Mouse (Mus musculus) brain, embryonic 14.5 days (tissue): Measurements from ENCODE around the gene Sh3d21. TPM values are rescaled to one million over a fixed set of nuclear protein-coding genes. Genes with fewer than 3 reads are reported as not detected.
A peak's percentile ranks its signal among the peaks of the same experiment; 100 is the strongest.

Experiments used
- DNase-seq: peaks from one replicate; pipeline ENCODE4 v3.0.0-alpha.2; 2011; ENCODE audit warnings: low read depth
- CTCF ChIP-seq: fragments of 200-500 bp; IDR thresholded peaks from 2 replicates; pipeline ENCODE4 v1.5.1; 2012; ENCODE audit warnings: inconsistent platforms, mild to moderate bottlenecking, moderate library complexity, borderline replicate concordance; ENCODE audit not compliant: insufficient read depth, insufficient read length; ENCODE audit errors: extremely low read depth
- POLR2A ChIP-seq: fragments of 200-500 bp; IDR thresholded peaks from 2 replicates; pipeline ENCODE4 v1.6.1; 2012; ENCODE audit warnings: mild to moderate bottlenecking, inconsistent platforms, borderline replicate concordance; ENCODE audit not compliant: poor library complexity, insufficient read depth, insufficient read length, severe bottlenecking; ENCODE audit errors: extremely low read depth
- polyA plus RNA-seq: library from polyadenylated mRNA; depleted of rRNA; stranded (reverse); fragments of >200 nt; gene quantifications from 2 replicates; pipeline ENCODE4 v1.2.3, GENCODE M21; 2012

Sh3d21 gene
- polyA plus RNA-seq, 1 experiment, result 0.81 TPM

- TF ChIP-seq POLR2A (no peak), CTCF (peak; percentile 59)
- DNase-seq, result peak; percentile 38
Observed at GRCm38 (mm10) chr4:126113943-126114342, 49.3 kb downstream of the Sh3d21 start.

- DNase-seq, result no peak
- TF ChIP-seq CTCF, result no peak
- TF ChIP-seq POLR2A, result no peak
Observed at GRCm38 (mm10) chr4:126113243-126113642, 50.0 kb downstream of the Sh3d21 start.

GRCm38 (mm10) chr4:126111153-126111549 is 52.1 kb downstream of the Sh3d21 start:
- TF ChIP-seq POLR2A, result no peak
- TF ChIP-seq CTCF, result no peak
- no peak for DNase-seq

- TF ChIP-seq CTCF (0 out of 2 replicates have a peak, but pooled peaks have one; percentile 2), POLR2A (no peak)
- DNase-seq, result peak; percentile 62
Observed at GRCm38 (mm10) chr4:126110374-126111152, 52.7 kb downstream of the Sh3d21 start.

- TF ChIP-seq CTCF (no peak), POLR2A (no peak)
- DNase-seq, result no peak
Observed at GRCm38 (mm10) chr4:126109613-126110373, 53.5 kb downstream of the Sh3d21 start.

GRCm38 (mm10) chr4:126108061-126108740 is 55.1 kb downstream of the Sh3d21 start:
- TF ChIP-seq CTCF (no peak), POLR2A (no peak)
- peak; percentile 20 for DNase-seq

GRCm38 (mm10) chr4:126105131-126105783 is 58.0 kb downstream of the Sh3d21 start:
- TF ChIP-seq CTCF (no peak), POLR2A (no peak)
- no peak for DNase-seq

- no peak for TF ChIP-seq CTCF
- DNase-seq, result peak; percentile 24
Observed at GRCm38 (mm10) chr4:126104261-126105075, 58.8 kb downstream of the Sh3d21 start.

- TF ChIP-seq POLR2A, result peak; percentile 94
- peak; percentile 63 for TF ChIP-seq CTCF
- DNase-seq, result peak; percentile 99
Observed at GRCm38 (mm10) chr4:126103590-126104068, 59.7 kb downstream of the Sh3d21 start, which contains the start of gene Stk40. Gene Stk40 (plus strand): TSS chr4:126103957.

GRCm38 (mm10) chr4:126103057-126103581 is 60.2 kb downstream of the Sh3d21 start:
- peak; percentile 89 for DNase-seq
- TF ChIP-seq POLR2A, result no peak
- TF ChIP-seq CTCF, result no peak
